Mouse (Mus musculus) heart, embryonic 11.5 days (tissue): Measurements from ENCODE around the gene Rbp1. TPM values are rescaled to one million over a fixed set of nuclear protein-coding genes. Genes with fewer than 3 reads are reported as not detected.

Source experiments
- ATAC-seq: fragments of 200-750 bp; cut with Nextera tagmentation; replicated peaks from 2 replicates; pipeline ENCODE4 v1.8.0; 2017; ENCODE audit warnings: moderate library complexity; ENCODE audit not compliant: insufficient number of reproducible peaks, low FRiP score, low TSS enrichment
- H3K27ac ChIP-seq: fragments of 300-500 bp; sonication (generic); 2 replicates; pipeline ENCODE4 v1.5.1; 2014; ENCODE audit warnings: mild to moderate bottlenecking, low read depth, low read length
- H3K27me3 ChIP-seq: fragments of 300-500 bp; sonication (generic); 2 replicates; pipeline ENCODE4 v1.6.1; 2014; ENCODE audit warnings: mild to moderate bottlenecking, low read length, mixed read lengths; ENCODE audit not compliant: control insufficient read depth, insufficient read depth
- H3K36me3 ChIP-seq: fragments of 300-500 bp; sonication (generic); 2 replicates; pipeline ENCODE4 v1.6.1; 2014; ENCODE audit warnings: mild to moderate bottlenecking, low read length, moderate library complexity, mixed read lengths; ENCODE audit not compliant: control insufficient read depth, insufficient read depth
- H3K4me1 ChIP-seq: fragments of 300-500 bp; sonication (generic); 2 replicates; pipeline ENCODE4 v1.6.1; 2014; ENCODE audit warnings: low read length; ENCODE audit not compliant: control insufficient read depth, insufficient read depth
- H3K4me2 ChIP-seq: fragments of 300-500 bp; sonication (generic); 2 replicates; pipeline ENCODE4 v1.6.1; 2014; ENCODE audit warnings: mild to moderate bottlenecking, moderate library complexity
- H3K4me3 ChIP-seq: fragments of 300-500 bp; sonication (generic); 2 replicates; pipeline ENCODE4 v1.5.1; 2014; ENCODE audit warnings: low read depth, low read length
- H3K9ac ChIP-seq: fragments of 300-500 bp; sonication (generic); 2 replicates; pipeline ENCODE4 v1.6.1; 2014; ENCODE audit warnings: mild to moderate bottlenecking, low read depth, low read length, moderate library complexity
- H3K9me3 ChIP-seq: fragments of 300-500 bp; sonication (generic); replicated peaks from 2 replicates; pipeline ENCODE4 v1.6.1; 2016; ENCODE audit warnings: low read length; ENCODE audit not compliant: control insufficient read depth
- WGBS: fragments of 180-500 bp; shearing (Covaris S2); extraction: QIAGEN DNeasy Blood & Tissue Kit; methylation state at CpG from one replicate; pipeline ENCODE4 v1.1.7; 2014; ENCODE audit not compliant: insufficient replicate concordance; 5-methylcytosine and 5-hydroxymethylcytosine counted together
- polyA plus RNA-seq: library from polyadenylated mRNA; unstranded; fragments of >200 nt; fragmentation: Nextera tagmentation; extraction: Ambion mirVana; gene quantifications from 2 replicates; pipeline ENCODE4 v1.2.1, GENCODE M21; 2014

The Rbp1 gene
- polyA plus RNA-seq = 56.4 and 56.8 TPM in 2 replicates

- 78% methylated on average over 5 of the region's 5 CpGs for WGBS
Observed at GRCm38 (mm10) chr9:98422656-98423055, at the start of gene Rbp1. Gene Rbp1 (plus strand): TSS chr9:98422961.

DNA sequence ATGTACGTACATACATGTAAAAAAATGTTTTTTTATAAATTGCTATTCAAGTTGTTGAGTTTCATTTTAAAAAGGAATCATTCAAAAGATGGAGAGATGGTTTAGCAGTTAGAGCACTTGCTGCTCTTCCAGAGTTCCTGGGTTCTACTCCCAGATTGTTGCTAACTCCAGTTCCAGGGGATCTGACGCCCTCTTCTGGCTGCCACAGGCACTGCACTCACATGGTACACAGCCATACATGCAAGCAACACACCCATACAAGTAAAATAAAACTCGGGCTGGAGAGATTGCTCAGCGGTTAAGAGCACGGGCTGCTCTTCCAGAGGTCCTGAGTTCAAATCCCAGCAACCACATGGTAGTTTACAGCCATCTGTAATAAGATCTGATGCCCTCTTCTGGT lies 49.4 kb upstream of the Rbp1 start:
- Histone ChIP-seq H3K36me3 (no peaks in the 10 kb centered on the region), H3K4me2 (no peak overlapping the region), H3K9ac (no peak overlapping the region), H3K27ac (no peak overlapping the region), H3K27me3 (no peaks in the 10 kb centered on the region), H3K9me3 (no peaks in the 10 kb centered on the region), H3K4me3 (no peak overlapping the region), H3K4me1 (no peaks in the 10 kb centered on the region)
- 89% methylated on average over 5 of the region's 5 CpGs for WGBS
- ATAC-seq = no peak

More at GRCm38 (mm10) chr9:98422656-98423055, at the start of gene Rbp1:
- no peak within 1 kb of the TSS for H3K9ac ChIP-seq
- peaks cover 8% of the 10 kb centered on the region; the same call in 1 of the 2 replicates for H3K27me3 ChIP-seq
- ATAC-seq = no peak
- H3K36me3 ChIP-seq = no peaks in the 10 kb centered on the region
- H3K27ac ChIP-seq = no peak within 1 kb of the TSS
- peaks cover 16% of the 10 kb centered on the region for H3K4me1 ChIP-seq
- H3K4me3 ChIP-seq = no peak within 1 kb of the TSS
- H3K4me2 ChIP-seq = no peak within 1 kb of the TSS
- H3K9me3 ChIP-seq = no peaks in the 10 kb centered on the region

DNA sequence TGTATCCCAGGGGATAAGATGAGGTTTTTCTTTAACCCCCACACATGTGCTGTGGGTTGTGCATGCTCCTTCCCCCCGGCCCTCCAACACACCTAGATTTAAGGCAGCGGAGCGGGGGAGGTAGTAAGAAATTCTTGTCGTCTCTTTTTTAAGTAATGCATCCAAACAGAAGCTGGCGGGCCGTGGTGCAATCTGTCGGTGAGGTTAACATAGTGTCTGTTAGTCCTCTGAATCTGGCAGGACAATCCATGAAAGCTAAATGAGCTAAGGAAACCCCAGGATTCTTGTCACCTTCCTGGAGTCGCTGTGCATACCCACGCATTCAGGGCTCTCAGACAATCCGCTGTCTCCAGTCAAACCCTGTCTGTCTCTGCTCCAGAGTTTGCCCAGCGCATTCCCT lies 47.9 kb upstream of the Rbp1 start:
- Histone ChIP-seq H3K9me3 (no peaks in the 10 kb centered on the region), H3K27ac (no peak overlapping the region), H3K4me3 (no peak overlapping the region), H3K4me2 (no peak overlapping the region), H3K9ac (no peak overlapping the region), H3K27me3 (no peaks in the 10 kb centered on the region), H3K4me1 (no peaks in the 10 kb centered on the region), H3K36me3 (no peaks in the 10 kb centered on the region)
- ATAC-seq = no peak
- 76% methylated on average over 11 of the region's 11 CpGs for WGBS

DNA sequence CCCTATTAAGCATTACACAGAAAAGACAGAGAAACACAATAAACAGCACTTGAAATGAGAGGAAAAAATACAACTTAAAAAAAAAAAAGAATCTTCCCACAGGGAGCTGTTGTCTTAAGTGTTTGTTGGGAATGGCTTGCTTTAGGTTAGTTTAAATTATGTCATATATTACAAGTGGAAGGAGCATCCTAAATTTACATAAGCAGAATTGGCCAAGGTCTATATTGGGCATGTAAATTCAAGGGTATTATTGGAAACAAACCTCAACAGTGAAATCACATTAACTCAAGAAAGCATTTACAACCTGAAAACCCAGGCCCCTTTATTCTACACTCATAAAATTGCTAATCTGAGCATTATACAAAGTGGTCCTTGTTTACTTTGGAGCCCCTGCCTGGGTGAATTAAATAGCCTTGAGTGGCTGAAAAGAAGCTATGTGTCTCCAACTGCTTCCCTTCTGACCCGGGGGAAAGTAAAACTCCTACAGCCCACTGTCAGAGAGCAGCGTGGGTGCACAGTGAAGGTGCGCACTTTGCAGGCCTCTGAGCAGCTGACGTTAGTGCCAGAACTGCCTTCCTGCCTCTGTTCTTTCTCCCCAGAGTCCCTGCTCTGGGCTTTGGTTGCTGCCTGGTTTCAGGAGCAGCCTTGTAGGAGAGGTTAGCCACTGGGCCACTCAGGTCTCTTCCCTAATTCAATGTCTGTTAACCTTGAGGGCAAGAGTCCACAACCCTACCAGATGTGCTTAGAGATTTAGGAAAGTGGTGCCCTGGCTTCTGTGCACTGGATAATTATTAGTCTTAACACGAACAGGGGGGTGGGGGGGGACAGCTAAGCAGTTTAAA lies 47.2 kb upstream of the Rbp1 start:
- no peaks in the 10 kb centered on the region for H3K27me3 ChIP-seq
- H3K4me1 ChIP-seq = no peaks in the 10 kb centered on the region
- H3K4me3 ChIP-seq = no peak overlapping the region
- WGBS = 63% methylated on average over 5 of the region's 5 CpGs
- no peak overlapping the region for H3K4me2 ChIP-seq
- no peak for ATAC-seq
- no peaks in the 10 kb centered on the region for H3K36me3 ChIP-seq
- H3K27ac ChIP-seq = no peak overlapping the region
- no peaks in the 10 kb centered on the region for H3K9me3 ChIP-seq
- no peak overlapping the region for H3K9ac ChIP-seq

DNA sequence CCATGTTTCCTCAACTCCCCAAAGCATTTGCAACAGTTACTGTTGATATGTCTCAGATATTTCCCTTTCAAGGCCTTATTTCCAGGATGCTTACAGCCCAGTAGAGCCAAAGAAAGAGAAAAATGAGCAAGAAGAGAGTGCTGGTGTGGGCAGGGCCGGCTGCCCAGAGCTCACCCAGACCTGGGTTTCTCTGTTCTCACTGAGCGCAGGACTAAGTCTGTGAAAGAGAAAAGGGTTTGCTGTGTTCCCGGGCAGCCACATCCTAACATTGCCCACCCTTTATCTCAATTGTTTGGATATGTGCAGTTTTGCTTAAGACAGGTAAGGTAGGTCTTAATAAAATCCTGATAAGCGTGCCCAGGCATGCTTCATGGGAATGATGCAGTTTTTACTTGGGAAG lies 43.0 kb upstream of the Rbp1 start:
- ATAC-seq = no peak
- Histone ChIP-seq H3K4me1 (no peaks in the 10 kb centered on the region), H3K4me3 (no peak overlapping the region), H3K9me3 (no peaks in the 10 kb centered on the region), H3K36me3 (no peaks in the 10 kb centered on the region), H3K9ac (no peak overlapping the region), H3K27me3 (no peaks in the 10 kb centered on the region), H3K4me2 (no peak overlapping the region), H3K27ac (no peak overlapping the region)
- 83% methylated on average over 4 of the region's 4 CpGs for WGBS

DNA sequence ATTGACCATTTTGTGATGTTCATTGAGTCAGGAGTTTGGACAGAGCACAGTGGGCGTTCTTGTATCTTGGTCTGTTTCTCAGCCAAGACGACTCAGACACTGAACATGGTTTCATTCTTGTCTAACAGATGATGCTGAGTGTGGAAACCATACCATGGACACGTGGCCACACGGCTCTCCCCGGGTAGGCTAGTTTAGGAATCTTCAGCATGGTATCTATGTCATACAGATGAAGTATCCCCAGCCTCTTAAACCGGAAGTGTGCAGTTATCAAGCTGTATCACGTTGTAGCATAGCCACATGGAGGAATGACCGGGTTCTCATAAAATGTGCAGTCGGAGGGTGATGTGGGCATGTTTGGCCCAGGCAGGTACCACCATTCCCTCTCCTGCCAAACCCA lies 42.2 kb upstream of the Rbp1 start:
- 83% methylated on average over 9 of the region's 9 CpGs for WGBS
- no peak overlapping the region for H3K4me3 ChIP-seq
- no peak for ATAC-seq
- H3K9me3 ChIP-seq = no peaks in the 10 kb centered on the region
- no peak overlapping the region for H3K4me2 ChIP-seq
- no peaks in the 10 kb centered on the region for H3K4me1 ChIP-seq
- no peak overlapping the region for H3K9ac ChIP-seq
- no peak overlapping the region for H3K27ac ChIP-seq
- no peaks in the 10 kb centered on the region for H3K27me3 ChIP-seq
- no peaks in the 10 kb centered on the region for H3K36me3 ChIP-seq

DNA sequence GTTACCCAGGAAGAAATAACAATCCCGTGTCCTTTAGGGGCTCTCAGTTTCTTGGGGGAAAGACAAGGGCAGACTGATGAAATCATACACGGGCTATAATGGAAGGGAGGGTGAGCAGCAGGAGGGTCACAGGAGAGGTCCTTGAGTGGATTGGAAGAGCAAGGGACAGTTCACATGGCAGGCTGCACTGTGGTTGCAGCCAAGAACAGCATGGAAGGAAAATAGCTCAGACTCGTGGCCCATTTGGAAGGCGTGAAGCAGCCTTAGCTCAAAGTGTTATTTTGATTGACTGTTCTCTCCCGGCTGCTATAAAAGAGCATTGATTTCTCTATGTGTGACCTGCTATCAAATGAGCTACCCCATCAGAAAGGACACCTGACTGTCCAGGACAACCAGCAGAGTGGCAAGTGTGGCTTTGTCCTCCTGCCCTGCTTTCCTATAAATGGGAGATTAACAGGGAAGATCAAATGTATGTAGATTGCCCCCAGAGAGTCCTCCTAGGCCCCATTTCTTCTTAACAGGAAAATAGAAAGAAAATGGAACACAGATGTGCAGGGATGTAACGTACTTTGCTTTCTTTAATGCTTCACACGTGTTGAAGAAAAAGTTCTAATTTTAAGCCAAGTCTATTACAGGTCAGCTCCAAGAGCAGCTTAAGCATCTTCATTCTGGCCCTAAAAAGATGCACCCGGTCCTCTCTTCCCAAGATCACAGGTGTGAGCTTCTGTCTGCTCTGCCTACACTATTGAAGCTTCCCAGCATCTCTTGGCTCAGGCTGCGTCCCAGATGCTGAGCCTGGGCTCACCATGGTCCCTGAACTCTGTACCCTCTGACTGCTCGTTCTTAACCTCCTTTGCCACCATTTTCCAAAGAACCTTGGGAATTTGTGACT lies 34.8 kb upstream of the Rbp1 start:
- 80% methylated on average over 10 of the region's 10 CpGs for WGBS
- H3K9ac ChIP-seq = no peak overlapping the region
- no peak for ATAC-seq

GRCm38 (mm10) chr9:98388633-98388965 lies 34.2 kb upstream of the Rbp1 start:
- H3K4me3 ChIP-seq = no peak overlapping the region
- WGBS = 78% methylated on average over 5 of the region's 5 CpGs

More for the DNA sequence above, 34.8 kb upstream of the Rbp1 start:
- H3K27ac ChIP-seq = no peak overlapping the region
- H3K4me1 ChIP-seq = no peaks in the 10 kb centered on the region
- no peaks in the 10 kb centered on the region for H3K36me3 ChIP-seq
- H3K9me3 ChIP-seq = no peaks in the 10 kb centered on the region
- no peak overlapping the region for H3K4me3 ChIP-seq
- H3K27me3 ChIP-seq = no peaks in the 10 kb centered on the region
- H3K4me2 ChIP-seq = no peak overlapping the region

More at GRCm38 (mm10) chr9:98388633-98388965, 34.2 kb upstream of the Rbp1 start:
- Histone ChIP-seq H3K27ac (no peak overlapping the region), H3K9me3 (no peaks in the 10 kb centered on the region), H3K9ac (no peak overlapping the region), H3K27me3 (no peaks in the 10 kb centered on the region), H3K4me2 (no peak overlapping the region), H3K36me3 (no peaks in the 10 kb centered on the region), H3K4me1 (no peaks in the 10 kb centered on the region)
- ATAC-seq = no peak
